Mouse (Mus musculus) liver, adult (tissue): Measurements from ENCODE around the gene Lpp.

ENCODE experiments used
- GATA4 ChIP-seq: IDR thresholded peaks from 2 replicates; pipeline ENCODE4 v1.6.1; 2014; ENCODE audit warnings: mild to moderate bottlenecking, low read length; ENCODE audit not compliant: insufficient replicate concordance

Lpp gene

DNA sequence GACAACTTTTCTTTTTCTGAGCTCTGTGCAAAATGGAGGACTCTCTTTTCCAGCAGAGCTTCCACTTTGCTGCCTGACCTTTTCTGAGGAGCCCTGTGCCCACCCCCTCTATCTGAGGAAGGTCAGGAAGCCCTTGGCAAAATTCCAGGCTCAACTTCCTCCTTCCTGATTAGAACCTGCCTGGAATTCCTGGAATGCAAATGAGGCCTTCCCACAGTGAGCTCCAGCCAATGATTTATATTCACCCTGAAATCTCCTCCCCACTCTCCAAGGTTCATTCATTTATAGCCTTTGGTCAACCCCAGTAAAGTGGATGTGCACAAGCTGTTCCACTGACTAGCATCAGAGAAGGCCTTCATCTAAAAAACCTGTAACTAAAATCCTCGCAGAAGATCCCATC lies 632.9 kb downstream of the Lpp start:
- no peak for TF ChIP-seq GATA4

DNA sequence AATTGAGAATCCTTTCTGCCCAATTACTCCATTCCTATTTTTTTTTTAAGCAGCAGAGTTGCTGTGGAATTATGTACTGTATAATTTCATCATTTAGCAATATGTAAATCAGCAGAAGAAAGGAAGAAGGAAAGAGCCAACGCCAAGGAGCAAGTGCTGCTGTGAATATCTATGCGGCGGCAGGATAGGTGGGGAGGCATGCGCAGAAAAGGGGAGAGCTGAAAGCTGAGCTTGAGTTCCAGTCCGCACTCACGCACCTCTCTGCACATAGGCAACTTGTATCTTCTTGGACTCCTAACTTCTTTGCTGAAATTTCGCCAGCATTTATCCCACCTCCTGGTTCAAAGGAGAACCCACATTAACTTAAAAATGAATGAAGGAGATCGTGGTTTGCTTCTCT lies 636.2 kb downstream of the Lpp start:
- no peak for TF ChIP-seq GATA4

DNA sequence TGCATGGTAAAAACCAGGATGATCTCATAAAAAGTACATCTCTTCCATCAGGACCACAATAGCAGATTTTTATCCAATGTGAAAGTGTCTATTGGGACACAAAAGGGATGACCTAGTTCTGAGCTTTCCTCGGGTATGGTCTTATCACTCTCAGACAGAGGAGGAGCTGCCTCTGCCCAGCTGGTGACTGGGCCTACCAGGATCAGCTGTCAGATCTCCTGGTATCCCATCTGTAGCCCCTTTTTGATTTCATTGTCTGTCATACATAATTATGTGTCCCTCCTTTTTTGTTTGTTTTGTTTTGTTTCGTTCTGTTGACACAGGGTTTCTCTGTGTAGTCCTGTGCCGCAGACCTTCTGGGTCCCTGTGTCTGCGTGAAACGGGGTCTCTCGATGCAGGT lies 644.1 kb downstream of the Lpp start:
- TF ChIP-seq GATA4, result no peak

GRCm38 (mm10) chr16:25038529-25038928 lies 645.2 kb downstream of the Lpp start:
- TF ChIP-seq GATA4, result no peak

GRCm38 (mm10) chr16:25039904-25040303 lies 646.6 kb downstream of the Lpp start:
- no peak for TF ChIP-seq GATA4

GRCm38 (mm10) chr16:25041165-25041564 lies 647.9 kb downstream of the Lpp start:
- TF ChIP-seq GATA4, result no peak

DNA sequence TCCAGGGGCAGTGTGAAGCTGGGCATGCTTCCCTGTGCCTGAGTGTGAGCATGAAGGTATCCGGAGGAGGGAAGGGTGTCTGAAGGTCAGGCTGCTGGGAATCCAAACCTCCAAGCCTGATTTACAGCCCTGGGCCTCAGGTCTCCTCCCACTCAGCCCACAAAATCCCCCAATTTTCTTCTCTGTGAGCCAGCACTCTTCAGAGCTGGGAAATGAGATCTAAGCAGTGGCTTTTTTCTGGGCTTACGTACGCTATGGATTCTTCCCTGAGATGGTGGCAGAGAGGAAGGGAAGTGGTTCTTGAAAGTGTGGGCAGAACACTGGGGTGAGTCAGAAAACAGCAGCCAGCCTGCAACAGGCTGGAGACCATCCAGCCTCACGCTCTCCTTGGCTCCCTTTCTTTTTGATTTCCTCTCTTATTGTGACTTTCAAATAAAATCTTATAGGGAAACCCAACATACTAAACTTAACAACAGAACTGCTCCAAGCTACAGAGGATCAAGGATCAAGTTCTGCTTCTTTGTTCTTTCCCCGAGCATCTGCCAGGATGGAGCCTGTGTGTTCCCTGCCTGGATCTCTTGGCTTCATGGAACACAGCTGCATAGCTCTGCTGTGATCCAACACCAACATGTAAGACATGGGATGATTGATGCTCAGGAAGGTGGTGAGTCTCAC lies 648.7 kb downstream of the Lpp start:
- TF ChIP-seq GATA4, result no peak
